Mouse (Mus musculus): Measurements from ENCODE around the gene Gabbr2. TPM values are rescaled to one million over a fixed set of nuclear protein-coding genes. Genes with fewer than 3 reads are reported as not detected.
A peak's percentile ranks its signal among the peaks of the same experiment; 100 is the strongest.

The Gabbr2 gene
- polyA plus RNA-seq, 1 experiment = 25.0 TPM

DNA sequence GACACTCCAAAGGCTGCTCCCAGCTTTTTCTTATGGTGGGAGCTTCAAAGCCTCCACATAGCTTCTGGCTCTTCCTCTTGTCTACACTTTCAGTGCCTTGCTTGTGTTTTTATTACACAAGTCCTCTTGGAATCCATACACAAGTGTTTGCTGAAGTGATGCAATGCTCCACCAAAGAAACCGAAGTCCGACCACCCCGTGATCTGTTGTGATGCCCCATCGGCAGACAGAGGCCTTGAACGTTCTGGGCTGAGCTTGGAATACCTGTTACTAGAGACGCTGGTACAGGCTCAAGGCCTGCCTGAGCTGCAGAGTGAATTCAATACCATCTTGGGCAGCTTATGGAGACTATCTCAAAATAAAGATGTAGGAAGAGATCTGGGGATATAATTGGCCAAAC, 3.9 kb downstream of the Gabbr2 start:
- no peak for DNase-seq (ENCODE audit: low read depth)
- no peak for TF ChIP-seq POLR2A (IDR thresholded peaks at IDR 0.05; ENCODE audit: borderline replicate concordance, extremely low read depth, insufficient read depth, insufficient read length, poor library complexity, severe bottlenecking)
- no peak for TF ChIP-seq CTCF (IDR thresholded peaks at IDR 0.05; ENCODE audit: borderline replicate concordance, extremely low read depth, insufficient read depth, insufficient read length)

DNA sequence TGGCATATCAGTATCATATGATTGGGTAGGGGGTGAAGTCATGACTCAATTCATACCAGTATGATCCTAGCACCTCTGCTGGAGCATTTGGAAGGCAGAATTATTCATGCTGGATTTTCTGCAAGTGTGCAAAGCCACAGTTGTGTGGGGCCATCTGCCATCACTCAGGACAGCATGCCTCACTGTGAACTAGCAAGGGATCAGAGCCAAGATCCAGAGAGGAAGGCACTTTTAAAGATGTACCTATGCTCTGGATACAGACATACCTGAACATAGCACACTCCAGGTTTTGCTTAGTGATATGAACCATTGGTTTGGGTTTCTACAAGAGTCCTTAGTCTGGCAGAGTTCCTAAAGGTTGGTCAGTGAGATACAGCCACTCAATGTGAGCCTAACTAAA, 5.6 kb downstream of the Gabbr2 start:
- peak; percentile 13 for DNase-seq (ENCODE audit: low read depth)
- TF ChIP-seq POLR2A (IDR thresholded peaks at IDR 0.05; ENCODE audit: borderline replicate concordance, extremely low read depth, insufficient read depth, insufficient read length, poor library complexity, severe bottlenecking) = no peak
- no peak for TF ChIP-seq CTCF (IDR thresholded peaks at IDR 0.05; ENCODE audit: borderline replicate concordance, extremely low read depth, insufficient read depth, insufficient read length)

DNA sequence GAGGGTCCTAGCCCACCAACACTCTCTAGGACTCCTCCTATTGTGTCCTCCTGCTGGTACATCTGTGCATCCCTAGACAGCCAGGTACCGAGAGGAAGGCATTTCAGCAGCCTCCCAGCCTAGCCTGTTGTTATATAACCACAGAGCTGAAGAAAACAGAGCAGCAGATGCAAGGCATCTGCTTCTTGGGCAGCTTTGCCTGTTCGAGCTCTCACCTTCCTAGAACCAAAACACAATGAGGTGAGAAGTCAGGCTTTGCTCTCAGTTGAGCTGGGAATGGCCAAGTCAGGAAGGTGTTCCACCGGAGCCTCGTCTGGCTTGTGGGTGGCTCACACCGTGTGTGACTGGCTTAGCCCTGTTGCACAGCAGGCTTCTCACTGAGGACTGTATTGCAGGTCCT, 8.8 kb downstream of the Gabbr2 start:
- no peak for TF ChIP-seq POLR2A (IDR thresholded peaks at IDR 0.05; ENCODE audit: borderline replicate concordance, extremely low read depth, insufficient read depth, insufficient read length, poor library complexity, severe bottlenecking)
- no peak for TF ChIP-seq CTCF (IDR thresholded peaks at IDR 0.05; ENCODE audit: borderline replicate concordance, extremely low read depth, insufficient read depth, insufficient read length)
- no peak for DNase-seq (ENCODE audit: low read depth)

DNA sequence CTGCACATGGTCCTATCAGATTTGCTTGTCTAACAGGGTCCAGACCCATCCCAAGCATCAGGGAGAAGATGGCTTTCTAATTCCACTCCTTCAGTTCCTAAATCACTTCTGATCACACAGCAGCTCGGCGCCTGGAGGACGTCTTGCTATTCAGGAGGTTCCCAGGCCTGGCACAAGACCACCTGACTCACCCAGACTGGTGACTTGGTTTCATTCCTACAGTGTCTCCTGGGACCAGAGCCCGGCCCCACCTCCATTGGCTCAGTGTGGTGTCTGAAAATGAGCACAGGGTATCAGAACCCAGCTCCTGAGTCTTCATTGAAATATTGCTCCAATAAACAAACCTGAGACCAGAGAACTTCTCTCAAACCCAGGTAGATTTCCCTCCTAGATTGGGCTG, 9.6 kb downstream of the Gabbr2 start:
- TF ChIP-seq CTCF (IDR thresholded peaks at IDR 0.05; ENCODE audit: borderline replicate concordance, extremely low read depth, insufficient read depth, insufficient read length) (no peak), POLR2A (IDR thresholded peaks at IDR 0.05; ENCODE audit: borderline replicate concordance, extremely low read depth, insufficient read depth, insufficient read length, poor library complexity, severe bottlenecking) (no peak)
- no peak for DNase-seq (ENCODE audit: low read depth)

DNA sequence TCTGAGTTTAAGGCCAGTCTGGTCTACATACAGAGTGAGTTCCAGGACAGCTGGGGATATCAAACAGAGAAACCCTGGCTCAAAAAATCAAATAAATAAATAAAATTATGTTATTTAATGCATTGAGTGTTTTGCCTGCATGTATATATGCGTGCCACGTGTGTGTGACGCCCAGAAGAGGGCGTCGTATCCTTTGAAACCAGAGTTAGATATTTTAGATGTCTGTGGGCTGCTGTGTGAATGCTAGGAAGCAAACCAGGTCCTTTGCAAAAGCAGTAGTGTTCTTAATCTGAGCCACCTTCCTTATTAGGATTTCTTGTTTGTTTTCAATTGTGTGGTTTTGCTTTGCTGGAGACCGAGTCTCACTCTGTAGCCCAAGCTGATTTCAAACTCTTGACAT, 13.3 kb downstream of the Gabbr2 start:
- DNase-seq (ENCODE audit: low read depth) = no peak
- TF ChIP-seq CTCF (IDR thresholded peaks at IDR 0.05; ENCODE audit: borderline replicate concordance, extremely low read depth, insufficient read depth, insufficient read length) (no peak), POLR2A (IDR thresholded peaks at IDR 0.05; ENCODE audit: borderline replicate concordance, extremely low read depth, insufficient read depth, insufficient read length, poor library complexity, severe bottlenecking) (no peak)

DNA sequence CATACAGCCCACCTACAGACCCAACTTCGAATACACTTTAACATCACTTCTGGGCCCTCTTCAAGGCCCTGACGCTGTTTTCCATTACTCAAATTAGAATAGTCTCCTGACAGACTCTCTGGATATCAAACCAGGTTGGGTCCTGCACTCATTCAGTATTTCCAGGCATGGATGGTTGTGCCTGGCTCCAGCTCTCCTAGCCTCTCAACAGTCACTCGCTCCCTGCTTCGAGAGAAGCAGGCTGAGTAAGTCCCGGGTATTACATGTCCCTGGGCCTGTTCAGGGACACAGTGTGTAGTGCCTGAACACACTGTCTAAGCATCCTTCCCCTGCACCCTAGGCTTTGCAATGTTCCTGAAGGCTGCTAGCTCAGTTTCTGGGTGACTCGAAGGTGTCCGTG, 14.5 kb downstream of the Gabbr2 start:
- no peak for DNase-seq (ENCODE audit: low read depth)
- TF ChIP-seq POLR2A (IDR thresholded peaks at IDR 0.05; ENCODE audit: borderline replicate concordance, extremely low read depth, insufficient read depth, insufficient read length, poor library complexity, severe bottlenecking) (no peak), CTCF (IDR thresholded peaks at IDR 0.05; ENCODE audit: borderline replicate concordance, extremely low read depth, insufficient read depth, insufficient read length) (no peak)

DNA sequence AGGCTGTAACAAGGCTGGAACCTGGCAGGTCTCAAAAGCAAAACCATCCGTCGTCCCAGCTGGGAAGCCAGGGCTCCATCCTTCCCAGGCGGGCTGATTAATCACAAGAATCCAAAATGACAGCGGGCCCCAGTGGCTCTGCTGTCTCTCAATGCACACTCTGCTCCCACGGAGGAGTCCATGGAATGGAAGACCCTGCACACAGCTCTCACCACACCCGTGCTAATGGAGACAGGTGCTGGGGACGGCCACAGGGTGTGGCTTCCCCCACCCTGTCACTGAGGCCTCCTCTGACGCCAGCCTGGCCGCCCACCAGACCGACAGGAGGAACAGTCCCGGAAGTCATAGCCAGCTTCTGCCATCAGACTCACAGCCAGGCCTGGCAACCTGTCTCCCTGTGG, 15.0 kb downstream of the Gabbr2 start:
- DNase-seq (ENCODE audit: low read depth) = peak; percentile 13
- TF ChIP-seq POLR2A (IDR thresholded peaks at IDR 0.05; ENCODE audit: borderline replicate concordance, extremely low read depth, insufficient read depth, insufficient read length, poor library complexity, severe bottlenecking) (no peak), CTCF (IDR thresholded peaks at IDR 0.05; ENCODE audit: borderline replicate concordance, extremely low read depth, insufficient read depth, insufficient read length) (no peak)

DNA sequence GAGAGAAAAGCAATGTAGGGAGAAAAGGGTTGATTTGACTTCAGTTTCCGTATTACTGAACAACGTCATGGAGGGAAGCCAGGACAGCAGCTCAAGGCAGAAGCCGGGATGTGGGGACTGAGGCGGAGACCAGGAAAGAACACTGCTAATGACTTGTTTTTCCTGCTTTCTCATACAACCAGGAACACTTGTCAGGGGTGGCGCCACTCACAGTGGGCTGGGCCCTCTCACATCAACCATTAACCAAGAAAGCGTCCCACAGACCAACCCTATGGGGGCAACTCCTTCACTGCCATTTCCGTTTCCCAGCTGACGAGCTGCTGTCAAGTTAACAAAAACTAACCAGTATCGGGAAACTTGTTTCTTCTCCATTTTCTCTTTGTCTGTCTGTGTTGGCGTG, 18.4 kb downstream of the Gabbr2 start:
- DNase-seq (ENCODE audit: low read depth) = no peak
- no peak for TF ChIP-seq POLR2A (IDR thresholded peaks at IDR 0.05; ENCODE audit: borderline replicate concordance, extremely low read depth, insufficient read depth, insufficient read length, poor library complexity, severe bottlenecking)
- TF ChIP-seq CTCF (IDR thresholded peaks at IDR 0.05; ENCODE audit: borderline replicate concordance, extremely low read depth, insufficient read depth, insufficient read length) = no peak

DNA sequence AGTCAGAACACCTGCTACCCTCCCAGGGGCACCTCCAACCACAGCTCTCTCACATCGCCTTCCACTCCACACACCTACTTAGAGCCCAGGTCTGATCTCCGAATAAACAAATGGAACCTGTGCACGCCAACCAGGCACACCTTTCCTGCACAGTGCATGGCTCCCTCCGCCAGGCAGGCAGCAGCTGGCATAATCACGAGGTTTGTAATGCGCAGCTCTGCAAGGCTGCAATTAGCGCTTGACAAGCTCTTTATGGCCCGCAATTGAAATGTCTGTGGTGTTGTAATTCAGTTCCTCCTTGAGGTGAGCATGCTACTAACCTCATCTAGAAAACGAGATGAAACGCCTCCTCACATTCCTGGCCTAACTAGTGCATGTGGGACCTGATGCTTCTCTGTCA, 23.7 kb downstream of the Gabbr2 start:
- DNase-seq (ENCODE audit: low read depth) = peak; percentile 46
- no peak for TF ChIP-seq POLR2A (IDR thresholded peaks at IDR 0.05; ENCODE audit: borderline replicate concordance, extremely low read depth, insufficient read depth, insufficient read length, poor library complexity, severe bottlenecking)
- TF ChIP-seq CTCF (IDR thresholded peaks at IDR 0.05; ENCODE audit: borderline replicate concordance, extremely low read depth, insufficient read depth, insufficient read length) = no peak

DNA sequence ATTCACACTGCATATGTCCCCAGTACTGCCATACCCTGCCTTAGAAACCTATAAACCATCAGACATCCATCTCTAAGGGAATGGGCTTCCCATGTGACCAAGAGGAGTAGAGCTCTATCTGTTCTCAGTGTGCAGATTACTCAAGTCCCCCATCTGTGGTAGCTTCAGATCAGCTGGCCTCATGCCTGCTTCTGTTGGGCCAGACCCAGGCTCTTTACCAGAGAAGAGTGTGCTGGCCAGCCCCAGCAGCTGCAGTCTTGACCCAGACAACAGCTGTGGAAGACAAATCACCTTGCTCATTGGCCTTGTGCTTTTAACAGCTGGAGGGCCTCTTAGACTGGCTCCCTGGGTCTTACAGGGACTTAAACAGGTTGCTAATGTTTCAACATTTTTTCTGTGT, 25.1 kb downstream of the Gabbr2 start:
- DNase-seq (ENCODE audit: low read depth) = no peak
- no peak for TF ChIP-seq CTCF (IDR thresholded peaks at IDR 0.05; ENCODE audit: borderline replicate concordance, extremely low read depth, insufficient read depth, insufficient read length)
- no peak for TF ChIP-seq POLR2A (IDR thresholded peaks at IDR 0.05; ENCODE audit: borderline replicate concordance, extremely low read depth, insufficient read depth, insufficient read length, poor library complexity, severe bottlenecking)

DNA sequence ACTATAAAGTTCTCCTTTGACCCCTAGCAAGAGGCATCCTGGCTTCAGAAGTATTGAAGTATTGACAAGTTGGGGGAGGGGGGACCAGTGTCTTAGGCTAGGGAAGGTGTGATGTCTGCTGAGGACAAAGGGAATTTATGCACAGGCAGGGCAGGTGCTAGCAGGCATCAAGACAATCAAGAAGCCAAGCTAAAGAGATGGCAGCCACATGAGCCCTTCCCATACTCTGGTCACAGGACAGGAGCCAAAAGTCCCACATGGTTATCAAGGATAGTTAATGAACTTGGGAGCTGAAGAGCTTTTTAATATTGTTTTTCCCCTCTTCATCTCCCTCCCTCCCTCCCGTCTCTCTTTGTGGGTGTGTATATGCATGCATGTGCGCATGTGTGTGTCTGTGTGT, 30.3 kb downstream of the Gabbr2 start:
- TF ChIP-seq CTCF (IDR thresholded peaks at IDR 0.05; ENCODE audit: borderline replicate concordance, extremely low read depth, insufficient read depth, insufficient read length) (no peak), POLR2A (IDR thresholded peaks at IDR 0.05; ENCODE audit: borderline replicate concordance, extremely low read depth, insufficient read depth, insufficient read length, poor library complexity, severe bottlenecking) (no peak)
- DNase-seq (ENCODE audit: low read depth) = no peak

DNA sequence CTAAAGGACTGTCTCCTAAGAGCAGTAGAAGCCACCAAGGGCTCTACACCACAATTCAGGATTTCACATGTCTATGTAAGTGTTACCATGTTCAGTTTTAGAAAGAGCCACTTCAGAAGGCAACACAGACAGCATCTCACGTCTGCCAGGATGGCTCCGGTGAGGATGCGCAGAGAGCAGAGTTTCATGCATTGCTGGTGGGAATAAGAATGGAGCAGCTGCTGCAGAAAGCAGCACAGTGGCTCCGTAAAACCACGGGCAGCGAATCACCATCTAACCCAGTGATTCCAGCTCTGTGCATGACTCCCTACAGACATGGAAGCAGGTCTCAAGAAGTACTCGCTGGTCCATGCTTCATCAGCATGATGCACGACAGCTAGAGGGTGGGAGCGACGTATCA, 31.5 kb downstream of the Gabbr2 start:
- DNase-seq (ENCODE audit: low read depth) = no peak
- TF ChIP-seq CTCF (IDR thresholded peaks at IDR 0.05; ENCODE audit: borderline replicate concordance, extremely low read depth, insufficient read depth, insufficient read length) (no peak), POLR2A (IDR thresholded peaks at IDR 0.05; ENCODE audit: borderline replicate concordance, extremely low read depth, insufficient read depth, insufficient read length, poor library complexity, severe bottlenecking) (no peak)

DNA sequence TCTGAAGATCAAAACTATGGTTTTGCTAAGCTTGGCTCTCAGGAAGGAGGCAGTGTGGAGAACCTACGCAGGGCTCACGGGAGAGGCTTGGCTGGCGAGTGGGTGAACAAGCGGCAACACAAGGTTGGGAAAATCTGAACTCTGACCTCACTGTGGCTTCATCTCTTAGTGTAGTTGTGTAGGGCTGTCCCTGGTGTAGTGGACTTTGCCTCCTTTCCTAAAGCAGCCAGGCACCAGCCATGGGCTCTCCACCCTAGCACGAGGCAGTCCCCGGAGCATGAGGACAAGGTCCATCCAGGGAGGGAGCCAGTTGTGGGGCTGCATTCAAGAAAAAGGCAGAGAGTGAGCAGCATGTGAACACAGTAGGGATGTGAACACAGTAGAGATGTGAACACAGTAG, 31.9 kb downstream of the Gabbr2 start:
- TF ChIP-seq POLR2A (IDR thresholded peaks at IDR 0.05; ENCODE audit: borderline replicate concordance, extremely low read depth, insufficient read depth, insufficient read length, poor library complexity, severe bottlenecking) = no peak
- no peak for DNase-seq (ENCODE audit: low read depth)
